Mouse (Mus musculus) hindbrain, embryonic 15.5 days (tissue): ENCODE measurements around the gene Shisa8. TPM values are rescaled to one million over a fixed set of nuclear protein-coding genes. Genes with fewer than 3 reads are reported as not detected.

ENCODE experiments used
- ATAC-seq: fragments of 200-750 bp; cut with Nextera tagmentation; 2 replicates; pipeline ENCODE4 v1.8.0; 2017; ENCODE audit warnings: low read depth, moderate number of reproducible peaks, moderate TSS enrichment; ENCODE audit not compliant: low FRiP score
- H3K27ac ChIP-seq: fragments of 300-500 bp; sonication (generic); replicated peaks from 2 replicates; pipeline ENCODE4 v1.5.1; 2015; ENCODE audit warnings: mild to moderate bottlenecking, inconsistent platforms
- H3K27me3 ChIP-seq: fragments of 300-500 bp; sonication (generic); 2 replicates; pipeline ENCODE4 v1.6.1; 2015; ENCODE audit warnings: control low read depth, inconsistent platforms
- H3K36me3 ChIP-seq: fragments of 300-500 bp; sonication (generic); 2 replicates; pipeline ENCODE4 v1.6.1; 2015; ENCODE audit warnings: control low read depth, inconsistent platforms
- H3K4me1 ChIP-seq: fragments of 300-500 bp; sonication (generic); replicated peaks from 2 replicates; pipeline ENCODE4 v1.6.1; 2015; ENCODE audit warnings: control low read depth, inconsistent platforms
- H3K4me2 ChIP-seq: fragments of 300-500 bp; sonication (generic); 2 replicates; pipeline ENCODE4 v1.6.1; 2015; ENCODE audit warnings: moderate library complexity, mild to moderate bottlenecking, inconsistent platforms
- H3K4me3 ChIP-seq: fragments of 300-500 bp; sonication (generic); 2 replicates; pipeline ENCODE4 v1.5.1; 2015; ENCODE audit warnings: mild to moderate bottlenecking, inconsistent platforms
- H3K9ac ChIP-seq: fragments of 300-500 bp; sonication (generic); 2 replicates; pipeline ENCODE4 v1.6.1; 2015; ENCODE audit warnings: inconsistent platforms
- H3K9me3 ChIP-seq: fragments of 300-500 bp; sonication (generic); 2 replicates; pipeline ENCODE4 v1.6.1; 2016; ENCODE audit warnings: control low read depth, inconsistent platforms
- WGBS: fragments of 180-500 bp; shearing (Covaris S2); methylation state at CpG from one replicate; pipeline ENCODE4 v1.1.7; 2015; 5-methylcytosine and 5-hydroxymethylcytosine counted together
- polyA plus RNA-seq: library from polyadenylated mRNA; unstranded; fragments of >200 nt; fragmentation: Nextera tagmentation; extraction: Ambion mirVana; gene quantifications from 2 replicates; pipeline ENCODE4 v1.2.1, GENCODE M21; 2015

Shisa8 gene
- polyA plus RNA-seq, 1 experiment from 2014 or later, result 4.6 TPM

DNA sequence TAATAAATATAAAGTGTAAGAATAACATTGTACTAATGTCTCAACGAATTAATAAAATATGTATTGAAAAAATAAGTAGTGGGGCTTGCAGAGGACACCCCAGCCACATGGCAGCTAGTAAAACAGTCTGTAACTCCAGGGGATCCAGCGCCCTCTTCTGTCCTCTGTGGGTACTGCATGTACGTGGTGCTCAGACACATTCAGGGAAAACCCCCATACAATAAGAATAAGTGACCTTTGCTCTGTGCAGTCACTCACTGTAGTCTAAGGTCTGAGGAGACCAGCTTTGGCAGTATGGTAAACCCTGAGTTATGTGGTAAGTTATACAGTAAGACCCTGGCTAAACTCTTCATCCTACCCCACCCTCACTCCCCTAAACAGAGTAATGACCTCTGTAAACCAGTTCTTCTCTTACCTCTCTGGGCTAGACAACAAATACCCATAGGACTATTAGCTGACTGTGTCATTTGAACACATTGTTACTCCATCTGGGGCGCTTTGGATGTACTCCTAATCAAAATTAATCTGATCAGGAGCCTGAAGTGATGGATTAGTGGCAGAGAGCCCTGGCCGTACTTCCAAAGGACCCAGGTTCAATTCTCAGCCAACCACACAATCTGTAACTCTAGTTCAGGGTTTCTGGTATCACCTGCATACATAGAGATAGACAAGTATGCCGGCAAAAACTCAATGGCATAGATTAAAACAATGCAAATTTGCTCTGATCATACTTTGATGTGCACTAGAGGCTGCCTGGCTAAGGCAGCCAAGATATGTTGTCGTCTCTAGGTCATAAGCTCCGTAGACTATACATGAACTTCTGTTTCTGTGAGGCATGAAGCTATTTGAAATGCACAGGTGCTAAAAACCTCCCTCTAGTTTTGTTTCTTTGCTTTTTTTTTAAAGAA, 47.0 kb downstream of the Shisa8 start:
- Histone ChIP-seq H3K9me3 (no peaks in the 10 kb centered on the region), H3K27me3 (no peaks in the 10 kb centered on the region), H3K4me1 (peaks cover 61% of the 10 kb centered on the region), H3K9ac (no peak overlapping the region), H3K27ac (no peak overlapping the region), H3K4me3 (no peak overlapping the region), H3K36me3 (no peaks in the 10 kb centered on the region), H3K4me2 (no peak overlapping the region)
- no peak for ATAC-seq
- WGBS, result 54% methylated on average over 8 of the region's 8 CpGs

DNA sequence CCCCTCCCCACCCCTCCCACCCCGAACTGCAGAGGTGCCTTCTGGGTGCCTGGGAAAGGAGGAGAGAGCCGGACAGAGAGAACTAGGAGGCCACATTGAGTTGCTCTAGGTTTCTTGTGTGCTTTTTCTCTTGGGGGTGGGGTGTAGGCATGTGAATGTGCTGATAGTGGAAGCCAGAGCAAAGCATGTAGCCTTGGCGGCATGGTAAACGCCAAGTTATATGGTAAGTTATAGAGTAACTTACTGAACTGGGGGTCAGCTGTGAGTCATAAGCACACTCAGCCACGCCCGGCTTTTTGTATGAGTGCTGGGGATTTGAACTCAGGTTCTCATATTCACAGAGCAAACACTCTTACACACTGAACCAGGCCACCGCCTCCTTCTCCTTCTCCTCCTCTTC, 48.1 kb downstream of the Shisa8 start:
- peaks cover 56% of the 10 kb centered on the region for H3K4me1 ChIP-seq

DNA sequence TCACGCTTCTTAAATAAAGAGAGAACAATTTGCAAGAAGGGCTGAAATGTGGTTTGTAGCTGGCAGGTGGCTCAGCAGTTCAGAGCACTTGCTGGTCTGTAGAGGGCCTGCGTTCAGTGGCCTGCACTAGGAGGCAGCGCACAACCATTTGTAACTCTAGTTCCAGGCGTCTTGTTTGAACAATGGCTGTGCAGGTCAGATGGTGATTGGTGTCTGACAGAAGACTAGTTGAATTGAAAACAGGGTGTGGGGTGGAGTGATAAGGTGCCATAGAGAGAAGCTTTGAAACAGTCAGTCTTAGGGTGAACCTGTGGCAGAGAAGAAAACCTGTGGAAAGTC, 48.6 kb downstream of the Shisa8 start:
- no peak overlapping the region for H3K4me2 ChIP-seq
- no peak overlapping the region for H3K4me3 ChIP-seq
- H3K9ac ChIP-seq, result no peak overlapping the region
- peaks cover 56% of the 10 kb centered on the region for H3K4me1 ChIP-seq
- no peak for ATAC-seq
- no peaks in the 10 kb centered on the region for H3K9me3 ChIP-seq
- H3K27ac ChIP-seq, result no peak overlapping the region
- H3K36me3 ChIP-seq, result no peaks in the 10 kb centered on the region
- no peaks in the 10 kb centered on the region for H3K27me3 ChIP-seq
- WGBS, result 49% methylated on average over 4 of the region's 4 CpGs

More for the DNA sequence above, 48.1 kb downstream of the Shisa8 start:
- no peak for ATAC-seq
- Histone ChIP-seq H3K9me3 (no peaks in the 10 kb centered on the region), H3K4me3 (no peak overlapping the region), H3K27ac (no peak overlapping the region), H3K27me3 (no peaks in the 10 kb centered on the region), H3K36me3 (no peaks in the 10 kb centered on the region), H3K9ac (no peak overlapping the region), H3K4me2 (no peak overlapping the region)
- WGBS, result 84% methylated on average over 7 of the region's 7 CpGs

GRCm38 (mm10) chr15:82163356-82164060, 49.1 kb downstream of the Shisa8 start:
- H3K27ac ChIP-seq, result no peak overlapping the region
- H3K36me3 ChIP-seq, result no peaks in the 10 kb centered on the region
- H3K27me3 ChIP-seq, result no peaks in the 10 kb centered on the region
- H3K4me2 ChIP-seq, result no peak overlapping the region
- no peak overlapping the region for H3K4me3 ChIP-seq
- H3K9me3 ChIP-seq, result no peaks in the 10 kb centered on the region
- no peak overlapping the region for H3K9ac ChIP-seq
- no peak for ATAC-seq
- 84% methylated on average over 10 of the region's 10 CpGs for WGBS
- peaks cover 56% of the 10 kb centered on the region for H3K4me1 ChIP-seq

DNA sequence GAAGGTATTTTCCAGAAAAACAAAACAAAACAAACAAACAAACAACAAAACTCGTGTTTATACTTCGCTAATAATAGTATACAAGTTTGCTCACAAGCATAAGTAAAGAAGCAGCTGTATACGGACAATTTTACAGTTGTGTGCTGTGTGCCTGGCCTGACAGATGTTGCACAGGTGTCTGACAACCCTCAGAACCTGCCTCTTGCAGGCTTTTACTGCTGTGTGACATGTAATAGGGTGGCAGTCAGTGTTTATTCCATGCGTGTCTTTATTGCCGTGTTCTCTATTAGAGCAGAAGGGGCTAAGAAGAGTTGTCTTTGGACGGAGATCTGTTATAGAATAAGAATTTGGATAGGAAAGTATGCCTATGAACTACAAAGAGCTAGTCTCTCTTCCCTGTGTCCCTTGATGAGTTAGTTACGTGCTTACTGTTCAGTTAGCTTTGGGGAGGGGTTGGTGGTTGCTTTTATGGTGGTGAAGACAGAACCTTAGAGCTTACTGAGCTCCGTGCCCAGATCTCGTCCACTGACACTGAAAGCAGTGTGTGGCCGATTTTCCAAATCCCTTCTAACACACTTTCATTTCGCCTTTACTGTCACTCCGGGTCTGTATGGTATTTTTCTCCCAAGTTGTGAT, 50.5 kb downstream of the Shisa8 start:
- Histone ChIP-seq H3K27ac (no peak overlapping the region), H3K4me3 (no peak overlapping the region), H3K27me3 (no peaks in the 10 kb centered on the region), H3K36me3 (no peaks in the 10 kb centered on the region), H3K4me1 (peaks cover 51% of the 10 kb centered on the region), H3K9ac (no peak overlapping the region), H3K9me3 (no peaks in the 10 kb centered on the region), H3K4me2 (no peak overlapping the region)
- ATAC-seq, result no peak
- WGBS, result 88% methylated on average over 12 of the region's 12 CpGs

DNA sequence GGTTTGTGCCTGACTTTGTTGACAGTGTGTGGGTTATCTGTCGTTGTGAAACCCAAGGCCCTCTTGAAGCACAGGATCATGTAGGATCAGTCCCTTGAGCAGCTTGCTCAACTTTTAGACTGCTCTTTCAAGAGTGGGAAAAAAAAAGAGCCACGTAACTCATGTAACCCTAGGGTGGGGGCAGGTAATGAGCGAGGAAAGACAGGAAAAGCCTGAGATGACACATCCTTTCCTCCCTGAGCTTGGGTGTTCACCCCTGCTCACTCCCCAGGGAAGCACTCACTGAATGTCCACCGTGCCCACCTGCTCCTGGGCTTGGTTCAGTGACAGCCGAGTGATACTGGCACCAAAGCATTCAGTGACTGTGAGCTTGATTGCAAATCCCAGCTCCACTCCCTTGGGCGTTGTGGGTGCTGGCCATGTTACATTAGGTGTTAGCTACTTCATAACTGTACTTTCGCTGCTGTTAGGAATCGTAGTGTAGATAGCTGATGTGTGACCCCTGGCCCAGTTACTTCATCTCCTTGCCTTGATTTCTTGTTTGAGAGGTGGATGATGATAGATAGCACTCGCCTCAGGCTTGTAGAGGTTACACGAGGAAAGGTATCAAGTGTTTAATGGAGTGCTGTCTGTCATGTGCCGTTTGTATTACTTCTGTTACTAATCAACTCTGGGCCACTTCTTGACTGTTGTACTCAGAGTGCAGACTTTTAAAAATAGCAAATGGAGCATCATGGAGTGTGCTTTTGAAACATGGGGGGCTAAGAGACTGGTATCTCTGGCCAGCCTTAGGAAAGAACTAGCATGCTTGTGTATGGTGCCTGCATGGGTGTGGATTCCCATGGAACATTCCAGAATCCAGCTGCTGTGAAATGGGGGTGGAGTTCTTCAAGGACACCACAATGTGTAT, 51.6 kb downstream of the Shisa8 start:
- H3K9me3 ChIP-seq, result no peaks in the 10 kb centered on the region

DNA sequence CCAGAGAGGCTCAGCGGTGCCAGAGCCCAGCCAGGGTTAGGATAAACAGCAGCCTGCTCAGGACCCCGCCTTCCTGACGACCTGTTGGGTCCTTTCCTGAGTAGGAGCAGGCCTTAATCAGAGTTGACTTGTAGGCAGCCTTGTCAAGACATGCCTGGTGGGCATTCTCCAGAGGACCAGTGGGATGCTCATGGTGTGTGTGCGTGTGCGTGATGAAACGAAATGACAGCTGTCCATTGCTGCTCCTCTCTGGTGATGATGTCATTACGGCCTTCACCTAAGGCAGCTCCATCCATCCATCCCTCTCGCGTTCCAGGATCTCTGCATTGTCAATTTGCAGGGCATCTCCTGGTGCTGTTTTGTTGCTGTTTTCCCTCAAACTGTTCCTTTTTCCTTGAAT, 53.1 kb downstream of the Shisa8 start:
- ATAC-seq, result no peak
- WGBS, result 79% methylated on average over 9 of the region's 9 CpGs
- H3K4me2 ChIP-seq, result no peak overlapping the region

More for the DNA sequence above, 51.6 kb downstream of the Shisa8 start:
- Histone ChIP-seq H3K4me1 (peaks cover 40% of the 10 kb centered on the region), H3K9ac (no peak overlapping the region), H3K27ac (no peak overlapping the region), H3K27me3 (no peaks in the 10 kb centered on the region), H3K36me3 (no peaks in the 10 kb centered on the region), H3K4me3 (no peak overlapping the region), H3K4me2 (no peak overlapping the region)
- WGBS, result 81% methylated on average over 11 of the region's 11 CpGs
- ATAC-seq, result no peak

DNA sequence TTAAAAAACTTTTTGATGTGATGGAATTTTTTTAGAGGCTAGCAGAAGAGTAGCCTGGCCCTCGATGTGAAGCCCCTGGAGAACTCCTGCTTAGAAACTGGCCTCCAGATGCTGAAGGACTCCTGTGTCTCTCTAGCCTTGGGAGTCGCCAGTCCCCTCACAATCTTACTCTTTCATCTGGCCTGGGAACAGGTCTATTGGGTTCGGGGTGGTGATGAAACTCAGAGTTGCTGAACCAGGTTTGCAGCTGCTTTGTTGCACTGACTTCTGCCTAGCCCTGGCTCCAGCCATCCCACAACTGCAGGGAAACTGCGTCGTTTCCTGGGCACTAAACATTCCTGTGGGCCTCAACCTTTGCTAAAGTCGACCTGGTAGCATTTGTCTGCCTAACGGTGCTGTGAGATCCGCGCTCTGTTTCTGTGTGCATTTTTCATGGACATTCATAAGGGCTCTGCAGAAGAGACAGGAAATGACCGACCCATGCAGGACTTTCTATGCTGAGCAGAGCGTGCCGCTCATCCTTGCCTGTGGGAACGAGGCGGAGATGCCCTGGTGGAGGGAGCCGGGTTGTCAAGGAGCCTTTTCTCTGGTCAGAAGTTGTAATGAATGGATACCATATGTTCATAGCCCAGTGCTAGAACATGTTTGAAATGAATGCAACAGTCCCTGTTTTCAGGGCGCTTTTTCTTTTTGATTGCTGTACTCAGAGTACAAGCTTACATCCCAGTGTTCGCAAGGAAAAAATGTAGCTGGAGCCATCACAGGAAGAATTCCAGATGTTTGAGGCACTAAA, 54.2 kb downstream of the Shisa8 start:
- peaks cover 35% of the 10 kb centered on the region for H3K4me1 ChIP-seq
- no peaks in the 10 kb centered on the region for H3K9me3 ChIP-seq
- no peak overlapping the region for H3K9ac ChIP-seq
- no peak overlapping the region for H3K4me2 ChIP-seq
- no peaks in the 10 kb centered on the region for H3K27me3 ChIP-seq
- 66% methylated on average over 17 of the region's 17 CpGs for WGBS
- no peaks in the 10 kb centered on the region for H3K36me3 ChIP-seq
- no peak for ATAC-seq
- no peak overlapping the region for H3K4me3 ChIP-seq
- no peak overlapping the region; the same call in 1 of the 2 replicates for H3K27ac ChIP-seq

More for the DNA sequence above, 53.1 kb downstream of the Shisa8 start:
- Histone ChIP-seq H3K36me3 (no peaks in the 10 kb centered on the region), H3K4me1 (peaks cover 33% of the 10 kb centered on the region), H3K27me3 (no peaks in the 10 kb centered on the region), H3K4me3 (no peak overlapping the region), H3K9ac (no peak overlapping the region), H3K27ac (no peak overlapping the region), H3K9me3 (no peaks in the 10 kb centered on the region)

DNA sequence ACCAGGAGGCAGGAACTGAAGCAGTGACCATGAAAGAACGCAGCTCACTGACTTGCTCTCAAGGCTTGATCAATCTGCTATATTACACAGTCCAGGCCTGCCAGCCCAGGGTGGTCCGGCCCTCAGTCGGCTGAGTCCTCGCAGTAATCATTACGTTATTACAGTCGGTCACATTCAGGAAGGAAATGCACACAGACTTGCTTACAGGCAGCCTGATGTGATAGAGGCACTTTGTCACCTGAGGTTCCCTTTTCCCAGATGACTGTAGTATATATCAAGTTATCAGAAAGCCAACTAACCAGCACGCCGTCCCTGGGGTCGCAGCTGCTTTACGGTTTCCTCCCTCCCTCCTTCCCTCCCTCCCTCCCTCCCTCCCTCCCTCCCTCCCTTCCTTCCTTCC, 55.7 kb downstream of the Shisa8 start:
- Histone ChIP-seq H3K9me3 (no peaks in the 10 kb centered on the region), H3K9ac (no peak overlapping the region), H3K4me2 (no peak overlapping the region), H3K4me3 (no peak overlapping the region), H3K4me1 (peaks cover 45% of the 10 kb centered on the region), H3K36me3 (no peaks in the 10 kb centered on the region), H3K27ac (no peak overlapping the region), H3K27me3 (no peaks in the 10 kb centered on the region)
- WGBS, result 72% methylated on average over 10 of the region's 10 CpGs
- ATAC-seq, result no peak

DNA sequence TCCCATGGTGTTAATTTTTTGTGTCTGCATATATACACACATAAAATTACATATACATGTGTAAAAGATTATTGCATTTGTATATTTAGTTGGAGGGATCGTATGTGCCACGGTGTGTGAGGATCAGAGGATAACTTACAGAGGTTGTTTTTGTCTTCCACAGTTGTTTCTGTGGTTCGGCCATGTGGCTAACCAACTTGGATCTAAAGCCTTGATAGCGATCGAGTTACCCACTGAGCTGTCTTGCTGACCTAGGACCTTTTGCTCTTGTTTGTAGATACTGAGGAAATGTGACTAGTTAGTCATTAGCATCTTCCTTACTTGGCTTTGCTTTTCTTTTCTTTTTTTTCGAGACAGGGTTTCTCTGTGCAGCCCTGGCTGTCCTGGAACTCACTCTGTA, 56.3 kb downstream of the Shisa8 start:
- H3K4me1 ChIP-seq, result peaks cover 45% of the 10 kb centered on the region
- 95% methylated on average over 6 of the region's 6 CpGs for WGBS
- ATAC-seq, result no peak
- no peaks in the 10 kb centered on the region; the same call in 1 of the 2 replicates for H3K36me3 ChIP-seq
- no peak overlapping the region for H3K27ac ChIP-seq
- no peaks in the 10 kb centered on the region for H3K27me3 ChIP-seq
- no peak overlapping the region for H3K9ac ChIP-seq
- H3K9me3 ChIP-seq, result no peaks in the 10 kb centered on the region
- no peak overlapping the region for H3K4me2 ChIP-seq
- no peak overlapping the region for H3K4me3 ChIP-seq
